In genomic region chr4:98019811-98020210, GRCm38 (mm10) we compare ENCODE assay signal across 23 mouse cellular contexts.
A peak's percentile ranks its signal among the peaks of the same experiment; 100 is the strongest.
DNase-seq lines count a peak whose midpoint lies in the region; ATAC-seq and TF ChIP-seq lines count a peak whose summit lies in the region.
"Had no signal": no experiment of that assay in that cellular context is flagged by ENCODE, and none has a peak within 500 bp of the region (broad histone marks: within the 10 kb centered on the region; RNA-seq: fewer than 3 reads in every experiment).

No protein-coding gene starts in this region.

- no peak for TF ChIP-seq CTCF in intestine, postnatal 0 days (IDR thresholded peaks at IDR 0.05; ENCODE audit: low read depth)

- DNase-seq in frontal cortex, postnatal 36 days (ENCODE audit: low spot score in 2 of 2), result no peak
- DNase-seq in intestine, embryonic 14.5 days (ENCODE audit: low spot score), result peak; percentile 21
- peak; percentile 49 for DNase-seq in retina, postnatal 1 day
- DNase-seq in retina, embryonic 14.5 days (ENCODE audit: low spot score), result no peak
- peak; percentile 9 for DNase-seq in telencephalon, adult 2 months (ENCODE audit: low read depth, low spot score)
- DNase-seq in left cerebral cortex, adult 9 months (ENCODE audit: low spot score in 2 of 2), result no peak
- DNase-seq: adrenal gland, adult 2 months; adrenal gland, postnatal 10 days; adrenal gland, postnatal 25 days; cerebellum, adult 11 months; cerebellum, adult 18-20 months; cerebellum, adult 8-10 months; cerebellum, adult 9-11 months; cerebellum, postnatal 14 days; cerebellum, postnatal 36 days; embryo, embryonic 11 days had no signal

- H3K27ac ChIP-seq in intestine, embryonic 14.5 days (ENCODE audit: low read depth), result no peak overlapping the region
- H3K27ac ChIP-seq in intestine, postnatal 0 days (ENCODE audit: low read depth, low read length), result no peak overlapping the region
- H3K27ac ChIP-seq: embryonic facial prominence, embryonic 13.5 days; embryonic facial prominence, embryonic 15.5 days had no signal

- H3K27me3 ChIP-seq in intestine, embryonic 14.5 days (replicated peaks; ENCODE audit: control insufficient read depth, insufficient read depth, low read length), result no peaks in the 10 kb centered on the region
- H3K27me3 ChIP-seq in intestine, postnatal 0 days (replicated peaks; ENCODE audit: control insufficient read depth, insufficient read depth, low read length), result no peaks in the 10 kb centered on the region
- H3K27me3 ChIP-seq: embryonic facial prominence, embryonic 13.5 days; embryonic facial prominence, embryonic 15.5 days had no signal

- H3K9ac ChIP-seq in intestine, embryonic 14.5 days (ENCODE audit: low read length), result no peak overlapping the region
- no peak overlapping the region for H3K9ac ChIP-seq in intestine, postnatal 0 days (ENCODE audit: low read depth, low read length)
- H3K9ac ChIP-seq: embryonic facial prominence, embryonic 13.5 days; embryonic facial prominence, embryonic 15.5 days had no signal

- H3K4me3 ChIP-seq in intestine, embryonic 14.5 days (ENCODE audit: low read depth, low read length), result no peak overlapping the region
- no peak overlapping the region for H3K4me3 ChIP-seq in intestine, postnatal 0 days (ENCODE audit: low read depth, low read length)
- H3K4me3 ChIP-seq: embryonic facial prominence, embryonic 13.5 days; embryonic facial prominence, embryonic 15.5 days; erythroblast, embryonic 14.5 days had no signal

- H3K9me3 ChIP-seq in intestine, embryonic 14.5 days (ENCODE audit: control insufficient read depth, low read length), result no peaks in the 10 kb centered on the region
- no peaks in the 10 kb centered on the region for H3K9me3 ChIP-seq in intestine, postnatal 0 days (ENCODE audit: control insufficient read depth)
- H3K9me3 ChIP-seq: embryonic facial prominence, embryonic 13.5 days; embryonic facial prominence, embryonic 15.5 days had no signal

- H3K36me3 ChIP-seq in intestine, embryonic 14.5 days (ENCODE audit: control insufficient read depth, insufficient read depth, low read length), result peaks cover 26% of the 10 kb centered on the region
- H3K36me3 ChIP-seq in intestine, postnatal 0 days (ENCODE audit: control insufficient read depth, insufficient read depth), result peaks cover 4% of the 10 kb centered on the region; the same call in 1 of the 2 replicates

- H3K4me1 ChIP-seq in intestine, embryonic 14.5 days (replicated peaks; ENCODE audit: control insufficient read depth, insufficient read depth, low read length), result no peaks in the 10 kb centered on the region
- no peaks in the 10 kb centered on the region for H3K4me1 ChIP-seq in intestine, postnatal 0 days (replicated peaks; ENCODE audit: control insufficient read depth, insufficient read depth, low read length)
- H3K4me1 ChIP-seq: embryonic facial prominence, embryonic 13.5 days; embryonic facial prominence, embryonic 15.5 days had no signal

- 83% methylated on average over 3 of the region's 3 CpGs for WGBS in intestine, embryonic 14.5 days
- WGBS in intestine, postnatal 0 days, result 89% methylated on average over 3 of the region's 3 CpGs

- no peak overlapping the region for H3K4me2 ChIP-seq in intestine, embryonic 14.5 days (ENCODE audit: low read length)
- no peak overlapping the region for H3K4me2 ChIP-seq in intestine, postnatal 0 days (replicated peaks; ENCODE audit: low read depth)
- H3K4me2 ChIP-seq: embryonic facial prominence, embryonic 13.5 days; embryonic facial prominence, embryonic 15.5 days had no signal

- ATAC-seq in frontal cortex, adult (ENCODE audit: low TSS enrichment), result peak; percentile 67
- no peak for ATAC-seq in intestine, embryonic 14.5 days (replicated peaks; ENCODE audit: low FRiP score, low TSS enrichment, low read depth)
- no peak for ATAC-seq in intestine, postnatal 0 days
- ATAC-seq: forebrain, embryonic 14.5 days; forebrain, embryonic 16.5 days had no signal

Comparison
In these comparisons a context has a peak if more than half of its experiments do, and no peak if none do; other contexts are left out.
1. DNase-seq: peak in intestine, embryonic 14.5 days (single experiment), retina, postnatal 1 day (single experiment) and telencephalon, adult 2 months (single experiment); none in frontal cortex, postnatal 36 days (0 of 2), retina, embryonic 14.5 days (single experiment) and left cerebral cortex, adult 9 months (0 of 2).